Mouse (Mus musculus) heart, postnatal 4 days (tissue): ENCODE results near the gene 1700024G13Rik. TPM values are rescaled to one million over a fixed set of nuclear protein-coding genes. Genes with fewer than 3 reads are reported as not detected.

ENCODE experiments used
- DNase-seq: peaks from one replicate; pipeline ENCODE4 v3.0.0; 2021
- total RNA-seq, 2 experiments: library from RNA; stranded (reverse); gene quantifications; 2 replicates each; pipeline ENCODE4 v1.2.3; 2021

Gene 1700024G13Rik
- total RNA-seq, 2 experiments from 2014 or later, result not detected

GRCm38 (mm10) chr14:32332515-32333445, 55.4 kb downstream of the 1700024G13Rik start:
- no peak for DNase-seq

DNA sequence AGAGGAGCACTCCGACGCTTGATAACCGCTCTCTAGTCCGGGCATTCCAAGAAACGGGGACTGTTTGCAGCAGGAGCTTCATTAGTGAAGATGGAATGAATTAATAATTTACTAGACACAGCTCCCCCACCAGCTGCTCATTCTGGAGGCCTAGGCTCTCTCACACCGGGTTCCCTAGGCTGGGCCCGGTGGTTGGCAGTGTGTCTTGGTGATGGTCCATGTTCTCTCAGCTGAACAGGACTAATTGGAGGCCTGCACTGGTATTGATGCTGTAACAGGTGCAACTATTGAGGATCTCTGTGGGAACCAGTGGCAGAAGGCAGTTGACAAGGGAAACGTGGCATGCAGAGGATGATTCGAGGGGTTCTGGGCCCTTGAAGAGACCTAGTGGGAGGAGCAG, 60.8 kb downstream of the 1700024G13Rik start:
- no peak for DNase-seq

Other genes with a start within 250 kb of the 1700024G13Rik start
- not detected for gene Msmb, start 246.4 kb downstream of the 1700024G13Rik start, total RNA-seq
- gene Ncoa4, start 228.5 kb downstream of the 1700024G13Rik start, total RNA-seq, result 100 to 1,000 TPM in 1 of 2 experiments, 10 to 100 TPM in 1; 99.0 to 115 TPM
- 100 to 1,000 TPM; 165 to 176 TPM for gene Timm23, start 186.5 kb downstream of the 1700024G13Rik start, total RNA-seq
- gene Parg, start 186.4 kb downstream of the 1700024G13Rik start, total RNA-seq, result 10 to 100 TPM; 30.3 to 39.6 TPM
- gene Ogdhl, start 66.4 kb downstream of the 1700024G13Rik start, total RNA-seq, result 10 to 100 TPM in 1 of 2 experiments, 1 to 10 TPM in 1; 9.7 to 11.3 TPM
- gene Slc18a3, start 76.5 kb upstream of the 1700024G13Rik start, total RNA-seq, result under 1 TPM in 1 of 2 experiments, not detected in 1; 0.52 TPM
- gene Chat, start 77.6 kb upstream of the 1700024G13Rik start, total RNA-seq, result not detected
- 10 to 100 TPM; 10.7 to 10.8 TPM for gene Ercc6, start 125.1 kb upstream of the 1700024G13Rik start, total RNA-seq
- gene Prrxl1, start 211.0 kb upstream of the 1700024G13Rik start, total RNA-seq, result not detected